Mouse (Mus musculus) urinary bladder, postnatal 36 days (tissue): ENCODE measurements around the gene Cyb561.

ENCODE experiments used
- DNase-seq, 2 experiments: peaks; one replicate each; pipeline ENCODE4 v3.0.0; 2022; ENCODE audit warnings: low spot score in 2 of 2, mixed read lengths in 1 of 2

Gene Cyb561

GRCm38 (mm10) chr11:105921275-105921674, 31.9 kb downstream of the Cyb561 start:
- no peak for DNase-seq

- no peak for DNase-seq
Observed at GRCm38 (mm10) chr11:105920836-105921235, 32.3 kb downstream of the Cyb561 start.

GRCm38 (mm10) chr11:105920098-105920785, 32.9 kb downstream of the Cyb561 start:
- no peak for DNase-seq

- no peak for DNase-seq
Observed at GRCm38 (mm10) chr11:105913580-105913979, 39.6 kb downstream of the Cyb561 start.

- DNase-seq: peak; percentile 66 to 69
Observed at GRCm38 (mm10) chr11:105911592-105912375, 41.4 kb downstream of the Cyb561 start.

- no peak for DNase-seq
Observed at GRCm38 (mm10) chr11:105911149-105911548, 42.0 kb downstream of the Cyb561 start.

- no peak for DNase-seq
Observed at GRCm38 (mm10) chr11:105909617-105910016, 43.5 kb downstream of the Cyb561 start.

- DNase-seq: no peak
Observed at GRCm38 (mm10) chr11:105908926-105909325, 44.2 kb downstream of the Cyb561 start.

- DNase-seq: no peak
Observed at GRCm38 (mm10) chr11:105907381-105907780, 45.8 kb downstream of the Cyb561 start.

- no peak for DNase-seq
Observed at GRCm38 (mm10) chr11:105905529-105906213, 47.5 kb downstream of the Cyb561 start.

GRCm38 (mm10) chr11:105902956-105903355, 50.2 kb downstream of the Cyb561 start:
- no peak for DNase-seq

- no peak for DNase-seq
Observed at GRCm38 (mm10) chr11:105901501-105901900, 51.6 kb downstream of the Cyb561 start.

GRCm38 (mm10) chr11:105899151-105899550, 54.0 kb downstream of the Cyb561 start:
- DNase-seq: no peak

GRCm38 (mm10) chr11:105887281-105887680, 65.9 kb downstream of the Cyb561 start:
- DNase-seq: no peak

- DNase-seq: no peak
Observed at GRCm38 (mm10) chr11:105885558-105885957, 67.6 kb downstream of the Cyb561 start.
